Mouse (Mus musculus): ENCODE measurements around the gene Srrm1. TPM values are rescaled to one million over a fixed set of nuclear protein-coding genes. Genes with fewer than 3 reads are reported as not detected.

Gene Srrm1
- polyA plus RNA-seq, 1 experiment from 2014 or later = 240 TPM

DNA sequence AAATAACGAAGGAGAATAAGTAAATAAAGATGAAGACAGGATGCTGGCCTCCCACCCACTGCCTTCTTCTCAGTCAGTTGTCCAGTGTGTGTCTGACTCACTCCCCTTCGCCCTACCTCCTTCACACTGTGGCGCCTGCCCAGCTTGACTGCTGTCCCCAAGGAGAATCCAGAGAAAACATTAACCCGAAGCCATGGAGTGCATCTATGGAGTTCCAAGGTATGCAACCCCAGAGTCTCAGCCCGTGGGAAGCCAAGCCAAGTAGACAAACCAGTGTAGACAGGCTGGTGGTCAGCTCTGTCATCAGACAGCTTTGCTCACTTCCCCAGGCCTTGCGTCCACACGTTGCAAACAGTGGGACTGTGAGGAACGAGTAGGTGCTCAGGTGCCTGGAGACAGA, 42.8 kb downstream of the Srrm1 start:
- WGBS = 86% methylated on average over 8 of the region's 8 CpGs

DNA sequence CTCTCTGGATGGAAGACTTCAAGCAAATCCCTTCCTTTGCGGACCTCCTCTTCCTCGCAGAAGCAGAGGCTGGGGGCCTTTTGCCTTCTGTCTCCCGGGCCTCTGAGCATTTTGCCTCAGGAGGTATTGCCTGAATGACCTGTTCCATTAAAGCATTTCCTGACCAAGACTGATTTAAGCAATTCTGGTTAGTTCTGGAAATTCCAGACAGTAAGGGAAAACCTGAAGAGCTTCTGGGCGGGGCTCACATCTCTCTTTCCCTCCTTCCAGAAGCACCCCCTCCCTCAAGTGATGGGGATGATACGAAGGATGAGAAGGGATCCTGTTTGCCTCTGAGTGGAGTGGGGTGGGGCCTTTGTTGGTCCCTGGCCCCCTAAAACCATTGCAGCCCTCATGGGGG, 43.4 kb downstream of the Srrm1 start:
- Histone ChIP-seq H3K27ac (no peak overlapping the region), H3K4me1 (peaks cover 23% of the 10 kb centered on the region), H3K27me3 (ENCODE audit: poor library complexity, severe bottlenecking) (no peaks in the 10 kb centered on the region), H3K4me3 (no peak overlapping the region), H3K36me3 (replicated peaks) (peaks cover 7% of the 10 kb centered on the region), H3K9me3 (no peaks in the 10 kb centered on the region; the same call in 1 of the 2 replicates)
- no peak for DNase-seq (ENCODE audit: extremely low spot score, low spot score)
- 77% methylated on average over 5 of the region's 5 CpGs for WGBS

More for the DNA sequence above, 42.8 kb downstream of the Srrm1 start:
- H3K4me1 ChIP-seq = peaks cover 23% of the 10 kb centered on the region
- no peak for DNase-seq (ENCODE audit: extremely low spot score, low spot score)
- peaks cover 14% of the 10 kb centered on the region for H3K36me3 ChIP-seq (replicated peaks)
- no peak overlapping the region for H3K4me3 ChIP-seq
- H3K27me3 ChIP-seq (ENCODE audit: poor library complexity, severe bottlenecking) = no peaks in the 10 kb centered on the region
- peaks cover 3% of the 10 kb centered on the region; the same call in 1 of the 2 replicates for H3K9me3 ChIP-seq
- H3K27ac ChIP-seq = no peak overlapping the region

DNA sequence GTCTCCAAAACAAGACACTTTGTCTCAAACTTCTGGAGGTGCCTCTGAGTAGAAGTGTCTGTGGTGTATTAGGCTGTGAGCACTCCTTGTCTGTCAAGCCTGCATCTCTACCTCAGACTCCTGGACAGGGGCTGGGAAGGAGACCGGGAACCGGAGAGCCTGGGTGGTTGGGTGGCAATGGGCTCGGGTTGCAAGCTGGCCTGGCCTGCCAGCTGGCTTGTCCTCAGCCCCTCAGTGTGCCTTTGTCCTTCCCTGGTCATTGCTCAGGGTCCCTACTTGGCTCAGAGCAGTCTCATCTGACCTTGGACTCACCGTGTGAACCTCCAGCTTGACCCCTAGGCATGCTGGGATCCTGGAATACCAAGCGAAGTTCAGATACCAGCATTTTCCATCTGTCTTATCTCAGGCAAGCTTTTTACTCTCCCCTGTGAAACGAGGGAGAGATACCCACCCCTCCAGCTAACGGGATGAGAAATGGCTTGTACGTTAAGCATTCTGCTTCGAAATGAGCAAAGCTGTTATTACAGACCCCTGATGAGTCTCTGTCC, 43.9 kb downstream of the Srrm1 start:
- 68% methylated on average over 9 of the region's 9 CpGs for WGBS
- Histone ChIP-seq H3K27me3 (ENCODE audit: poor library complexity, severe bottlenecking) (no peaks in the 10 kb centered on the region), H3K4me3 (no peak overlapping the region), H3K9me3 (no peaks in the 10 kb centered on the region; the same call in 1 of the 2 replicates), H3K27ac (no peak overlapping the region), H3K36me3 (replicated peaks) (peaks cover 2% of the 10 kb centered on the region), H3K4me1 (peaks cover 23% of the 10 kb centered on the region)
- DNase-seq (ENCODE audit: extremely low spot score, low spot score) = no peak

DNA sequence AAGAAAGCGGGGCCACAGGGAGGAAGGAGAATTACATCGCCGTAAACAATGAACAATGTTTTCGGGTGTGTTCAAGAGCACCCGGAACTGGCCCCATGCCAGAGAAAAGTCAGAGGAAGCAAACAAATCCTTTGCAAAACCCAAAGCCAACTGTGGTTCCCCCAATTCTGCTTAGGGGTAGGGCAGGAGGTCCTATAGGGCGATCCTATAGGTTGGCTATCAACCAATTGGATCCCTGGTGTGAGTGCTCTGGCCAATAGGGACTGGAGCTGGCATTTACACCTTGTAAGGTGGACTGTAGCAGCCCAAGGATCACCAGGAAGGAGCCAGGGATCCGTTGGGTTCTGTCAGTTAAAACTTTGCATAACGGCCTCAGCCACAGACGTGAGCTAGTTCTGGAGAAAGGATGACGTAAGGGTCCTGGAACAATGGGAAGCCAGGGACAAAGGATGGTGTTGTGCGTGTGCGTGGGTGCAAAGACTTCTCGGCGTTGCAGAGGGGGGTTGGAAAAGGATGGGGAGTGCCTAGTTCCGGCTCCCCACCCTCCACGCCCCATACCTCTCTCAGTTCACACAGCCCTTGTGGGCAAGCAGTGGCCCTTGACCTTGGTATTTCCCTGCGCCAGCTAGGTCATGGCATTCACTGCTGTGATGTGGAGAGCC, 46.0 kb downstream of the Srrm1 start:
- peak overlapping the region; percentile 23 for H3K4me3 ChIP-seq
- peak overlapping the region; percentile 61; the same call in 1 of the 2 replicates for H3K27ac ChIP-seq
- no peaks in the 10 kb centered on the region; the same call in 1 of the 2 replicates for H3K9me3 ChIP-seq
- peaks cover 12% of the 10 kb centered on the region for H3K4me1 ChIP-seq
- H3K27me3 ChIP-seq (ENCODE audit: poor library complexity, severe bottlenecking) = no peaks in the 10 kb centered on the region
- H3K36me3 ChIP-seq (replicated peaks) = no peaks in the 10 kb centered on the region
- DNase-seq (ENCODE audit: extremely low spot score, low spot score) = no peak
- WGBS = 47% methylated on average over 17 of the region's 17 CpGs

DNA sequence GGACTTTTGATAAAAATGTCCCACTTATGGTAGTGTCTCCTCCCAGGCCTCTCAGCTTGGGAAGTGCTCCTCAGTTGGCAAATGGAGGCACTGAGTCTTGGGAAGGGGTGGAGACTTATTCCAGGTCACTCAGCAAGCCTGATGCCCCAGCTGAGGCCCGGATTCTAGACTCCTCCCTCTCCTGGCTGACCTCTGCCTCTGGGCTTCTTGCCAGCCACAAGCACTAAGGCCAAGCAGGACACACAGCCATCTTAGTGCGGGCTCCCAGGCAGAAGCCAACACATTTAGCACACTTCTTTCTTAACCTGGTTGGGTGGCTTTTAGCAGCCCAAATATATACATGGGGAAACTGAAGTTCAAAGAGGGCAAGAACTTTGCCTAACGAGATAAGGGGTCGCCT, 46.6 kb downstream of the Srrm1 start:
- 67% methylated on average over 4 of the region's 4 CpGs for WGBS
- H3K9me3 ChIP-seq = no peaks in the 10 kb centered on the region; the same call in 1 of the 2 replicates
- H3K36me3 ChIP-seq (replicated peaks) = no peaks in the 10 kb centered on the region
- no peaks in the 10 kb centered on the region for H3K27me3 ChIP-seq (ENCODE audit: poor library complexity, severe bottlenecking)
- H3K27ac ChIP-seq = no peak overlapping the region
- no peak for DNase-seq (ENCODE audit: extremely low spot score, low spot score)
- H3K4me1 ChIP-seq = peaks cover 12% of the 10 kb centered on the region
- H3K4me3 ChIP-seq = no peak overlapping the region

DNA sequence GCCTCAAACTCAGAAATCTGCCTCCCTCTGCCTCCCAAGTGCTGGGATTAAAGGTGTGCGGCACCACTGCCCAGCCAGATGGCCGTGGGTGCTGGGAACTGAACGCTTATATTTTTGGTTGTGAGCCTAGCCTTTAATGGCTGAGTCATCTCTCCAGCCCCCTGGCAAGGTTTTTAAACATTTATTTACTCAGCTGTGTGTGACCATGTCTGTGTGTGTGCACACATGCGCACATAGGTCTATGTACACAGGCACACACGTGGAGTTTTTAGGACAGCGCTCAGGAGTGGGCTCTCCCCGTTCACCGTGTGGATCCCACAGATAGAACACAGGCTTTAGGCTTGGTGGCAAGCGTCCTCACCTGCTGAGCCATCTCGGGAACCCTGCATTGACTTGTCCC, 50.9 kb downstream of the Srrm1 start:
- Histone ChIP-seq H3K27me3 (ENCODE audit: poor library complexity, severe bottlenecking) (no peaks in the 10 kb centered on the region), H3K36me3 (replicated peaks) (no peaks in the 10 kb centered on the region), H3K4me3 (no peak overlapping the region), H3K9me3 (no peaks in the 10 kb centered on the region), H3K27ac (no peak overlapping the region), H3K4me1 (peaks cover 13% of the 10 kb centered on the region)
- no peak for DNase-seq (ENCODE audit: extremely low spot score, low spot score)
- WGBS = 93% methylated on average over 10 of the region's 10 CpGs

DNA sequence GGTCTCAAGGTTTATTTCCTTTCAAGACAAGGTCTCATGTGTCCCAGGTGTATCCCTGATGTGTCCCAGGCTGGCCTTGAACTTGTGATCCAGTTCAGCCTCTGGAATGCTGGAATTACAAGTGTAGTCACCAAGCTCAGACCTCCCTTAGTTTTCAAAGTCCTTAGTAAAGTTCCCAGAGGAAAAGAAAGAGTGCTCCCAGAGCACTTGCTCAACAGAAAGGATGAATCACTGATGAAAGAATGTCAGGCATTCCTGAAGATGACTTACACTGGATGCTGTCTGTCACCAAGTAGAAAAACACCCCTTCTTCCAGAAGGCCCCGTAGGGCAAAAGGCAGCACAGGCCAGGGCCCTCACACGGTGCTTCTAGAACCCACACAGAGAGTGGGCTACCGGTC, 52.0 kb downstream of the Srrm1 start:
- no peaks in the 10 kb centered on the region for H3K27me3 ChIP-seq (ENCODE audit: poor library complexity, severe bottlenecking)
- 86% methylated on average over 3 of the region's 3 CpGs for WGBS
- H3K4me3 ChIP-seq = no peak overlapping the region
- H3K27ac ChIP-seq = no peak overlapping the region
- H3K9me3 ChIP-seq = no peaks in the 10 kb centered on the region
- no peak for DNase-seq (ENCODE audit: extremely low spot score, low spot score)
- H3K36me3 ChIP-seq (replicated peaks) = no peaks in the 10 kb centered on the region
- H3K4me1 ChIP-seq = peaks cover 8% of the 10 kb centered on the region

DNA sequence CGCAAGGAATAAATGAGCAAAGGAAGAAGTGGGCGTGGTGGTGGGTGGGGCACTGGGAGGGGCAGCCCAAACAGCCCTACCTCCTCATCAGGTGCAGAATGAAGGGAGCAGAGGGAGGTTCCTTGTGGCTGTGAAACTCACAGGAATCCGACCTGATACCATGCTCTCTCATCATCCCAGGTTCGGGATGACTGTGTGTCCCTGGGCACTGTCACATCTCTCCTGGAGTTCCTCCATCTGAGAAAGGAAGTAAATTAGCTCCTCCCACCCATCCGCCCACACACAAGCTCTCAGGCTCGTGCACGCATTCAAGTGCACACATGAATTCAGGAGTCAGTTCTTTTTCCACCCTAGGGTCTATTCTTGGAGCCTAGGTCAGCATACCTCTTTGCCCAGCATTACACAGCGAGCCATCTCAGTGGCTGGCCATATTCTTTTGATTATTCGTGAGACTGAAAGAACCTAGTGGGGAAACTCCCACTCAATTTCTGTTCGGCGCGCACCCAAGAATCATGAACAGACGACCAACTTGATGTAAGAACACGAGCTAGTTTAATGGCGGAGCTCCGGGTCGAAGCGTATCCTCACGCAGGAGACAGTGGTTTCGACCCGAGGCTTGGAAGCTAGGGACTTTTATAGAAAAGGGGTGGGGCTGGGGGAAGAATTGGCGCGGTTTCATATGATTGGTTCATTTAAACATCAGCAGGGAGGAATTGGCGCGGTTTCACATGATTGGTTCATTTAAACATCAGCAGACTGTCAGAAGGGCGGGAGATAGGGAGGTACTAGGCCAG, 52.7 kb downstream of the Srrm1 start:
- Histone ChIP-seq H3K9me3 (no peaks in the 10 kb centered on the region), H3K27ac (no peak overlapping the region), H3K27me3 (ENCODE audit: poor library complexity, severe bottlenecking) (no peaks in the 10 kb centered on the region), H3K36me3 (replicated peaks) (no peaks in the 10 kb centered on the region), H3K4me1 (peaks cover 8% of the 10 kb centered on the region), H3K4me3 (no peak overlapping the region)
- WGBS = 91% methylated on average over 26 of the region's 26 CpGs
- DNase-seq (ENCODE audit: extremely low spot score, low spot score) = no peak

DNA sequence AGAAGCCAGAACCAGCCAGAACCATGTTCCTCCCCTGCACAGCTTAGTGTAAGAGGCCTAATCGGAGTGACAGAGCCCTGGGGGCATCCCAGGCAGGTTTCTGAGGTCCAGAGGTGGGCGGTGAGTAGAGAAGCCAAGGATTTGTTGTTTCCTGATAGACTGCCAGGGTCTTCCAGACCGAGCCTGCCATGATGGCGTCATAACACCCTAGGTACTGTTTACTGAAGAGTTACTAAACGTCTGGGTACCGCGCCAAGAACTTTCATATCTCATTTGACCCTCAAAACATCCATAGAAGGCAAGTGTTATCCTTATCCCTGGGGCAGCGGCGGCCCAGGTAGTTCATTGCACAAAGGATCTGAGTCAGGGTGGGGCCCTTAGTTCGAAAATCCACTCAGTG, 54.4 kb downstream of the Srrm1 start:
- DNase-seq (ENCODE audit: extremely low spot score, low spot score) = no peak
- Histone ChIP-seq H3K36me3 (replicated peaks) (no peaks in the 10 kb centered on the region), H3K27ac (no peak overlapping the region), H3K4me3 (no peak overlapping the region), H3K4me1 (peaks cover 13% of the 10 kb centered on the region), H3K27me3 (ENCODE audit: poor library complexity, severe bottlenecking) (no peaks in the 10 kb centered on the region), H3K9me3 (no peaks in the 10 kb centered on the region)
- WGBS = 89% methylated on average over 10 of the region's 10 CpGs

DNA sequence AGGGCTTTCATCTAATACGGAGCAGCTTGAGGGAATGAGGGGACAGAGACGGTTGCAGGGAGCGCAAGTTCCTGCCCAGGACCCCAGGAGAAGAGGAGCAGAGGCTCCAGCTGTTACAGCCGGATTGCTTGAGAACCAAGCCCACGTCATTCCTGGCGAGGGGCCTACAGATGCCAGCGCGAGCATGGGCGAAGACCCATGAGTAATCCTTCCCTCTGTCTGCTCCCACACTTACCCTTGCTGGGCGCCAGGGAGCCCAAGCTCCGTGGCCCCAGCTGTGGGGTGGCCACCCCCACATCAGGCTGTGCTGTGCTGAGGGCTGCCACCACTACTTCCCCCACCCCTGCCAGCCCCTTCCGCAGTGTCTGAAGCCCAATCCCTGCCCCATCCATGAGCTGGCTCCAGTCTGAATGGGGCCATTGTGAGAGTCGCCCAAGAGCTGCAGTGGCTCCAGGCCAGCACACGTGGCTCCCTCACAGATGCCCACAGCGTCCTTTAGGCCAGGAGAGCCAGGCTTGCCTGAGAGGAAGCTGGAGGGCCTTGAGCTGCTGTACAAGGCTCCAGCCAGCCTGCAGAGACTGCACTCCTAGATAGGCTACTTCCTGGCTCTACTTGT, 55.1 kb downstream of the Srrm1 start:
- no peak for DNase-seq (ENCODE audit: extremely low spot score, low spot score)
- no peaks in the 10 kb centered on the region for H3K9me3 ChIP-seq
- H3K27ac ChIP-seq = 0 out of 2 replicates have a peak overlapping the region, but pooled peaks have one; percentile 44
- H3K4me3 ChIP-seq = no peak overlapping the region
- no peaks in the 10 kb centered on the region for H3K36me3 ChIP-seq (replicated peaks)
- H3K4me1 ChIP-seq = peaks cover 13% of the 10 kb centered on the region
- H3K27me3 ChIP-seq (ENCODE audit: poor library complexity, severe bottlenecking) = no peaks in the 10 kb centered on the region
- 66% methylated on average over 15 of the region's 15 CpGs for WGBS

DNA sequence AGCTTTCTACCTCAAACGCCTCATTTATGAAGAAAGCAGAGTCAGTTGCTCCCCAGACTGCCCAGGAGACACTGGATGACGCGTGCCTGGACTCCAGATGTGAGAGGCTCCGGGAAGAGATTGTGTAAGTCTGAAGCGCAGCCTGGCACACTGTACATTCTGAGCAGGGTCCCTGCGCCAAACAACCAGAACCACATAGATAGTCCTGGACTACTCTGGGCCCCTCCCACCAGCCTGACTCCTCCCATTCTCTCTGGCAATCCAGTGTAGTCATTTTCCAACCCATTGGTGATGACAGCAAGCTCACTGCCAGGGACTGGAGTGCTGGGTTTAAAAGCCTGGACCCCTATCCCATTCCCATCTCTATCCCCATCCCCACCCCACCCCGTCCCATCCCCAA, 56.0 kb downstream of the Srrm1 start:
- WGBS = 86% methylated on average over 7 of the region's 7 CpGs
- Histone ChIP-seq H3K36me3 (replicated peaks) (no peaks in the 10 kb centered on the region), H3K9me3 (no peaks in the 10 kb centered on the region)

DNA sequence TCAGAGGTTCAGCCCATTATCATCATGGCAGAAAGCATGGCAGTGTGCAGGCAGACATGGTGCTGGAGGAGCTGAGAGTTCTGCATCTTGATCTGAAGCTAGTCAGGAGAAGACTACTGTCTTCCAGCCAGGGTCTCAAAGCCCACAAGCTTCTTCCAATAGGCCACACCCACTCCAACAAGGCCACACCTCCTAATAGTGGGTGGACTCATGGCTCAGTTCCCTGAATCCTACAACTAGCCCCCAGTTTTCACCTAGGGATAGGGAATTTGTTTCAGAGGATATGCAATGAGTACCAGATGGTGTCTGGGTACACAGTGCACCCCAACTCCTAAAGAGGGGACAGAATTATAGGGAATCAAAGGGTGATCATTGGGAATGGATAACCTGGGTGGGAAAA, 56.6 kb downstream of the Srrm1 start:
- H3K4me1 ChIP-seq = peaks cover 25% of the 10 kb centered on the region
- no peaks in the 10 kb centered on the region for H3K9me3 ChIP-seq
- no peak for DNase-seq (ENCODE audit: extremely low spot score, low spot score)
- H3K27ac ChIP-seq = no peak overlapping the region
- H3K36me3 ChIP-seq (replicated peaks) = no peaks in the 10 kb centered on the region
- H3K27me3 ChIP-seq (ENCODE audit: poor library complexity, severe bottlenecking) = no peaks in the 10 kb centered on the region
- H3K4me3 ChIP-seq = no peak overlapping the region

More for the DNA sequence above, 56.0 kb downstream of the Srrm1 start:
- no peak overlapping the region for H3K4me3 ChIP-seq
- DNase-seq (ENCODE audit: extremely low spot score, low spot score) = no peak
- peaks cover 20% of the 10 kb centered on the region for H3K4me1 ChIP-seq
- H3K27ac ChIP-seq = no peak overlapping the region
- H3K27me3 ChIP-seq (ENCODE audit: poor library complexity, severe bottlenecking) = no peaks in the 10 kb centered on the region

DNA sequence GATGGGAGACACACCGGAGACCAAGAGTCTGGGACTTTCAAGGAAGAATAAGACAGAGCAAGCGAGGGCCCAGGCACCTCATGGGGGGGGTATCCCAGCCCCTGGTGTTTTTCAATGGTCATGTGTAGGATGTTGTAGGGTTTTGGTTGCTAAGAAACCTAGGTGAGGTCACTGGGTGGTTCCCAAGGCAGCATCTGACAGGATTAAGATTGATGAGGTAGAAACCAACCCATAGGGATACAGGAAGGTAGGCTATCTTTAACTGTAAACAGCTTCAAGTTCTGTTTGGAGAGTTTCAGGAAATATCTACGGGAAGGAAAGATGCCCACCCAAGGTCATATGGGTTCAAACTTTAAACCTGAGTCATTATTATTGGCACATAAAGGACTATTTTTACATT, 59.3 kb downstream of the Srrm1 start:
- DNase-seq (ENCODE audit: extremely low spot score, low spot score) = no peak
- Histone ChIP-seq H3K27ac (no peak overlapping the region), H3K9me3 (no peaks in the 10 kb centered on the region), H3K27me3 (ENCODE audit: poor library complexity, severe bottlenecking) (no peaks in the 10 kb centered on the region), H3K4me3 (no peak overlapping the region), H3K4me1 (peaks cover 26% of the 10 kb centered on the region), H3K36me3 (replicated peaks) (no peaks in the 10 kb centered on the region)
- WGBS = 90% methylated on average over 3 of the region's 3 CpGs

Data from forebrain, embryonic 10.5 days (tissue).